Mouse (Mus musculus) heart, postnatal 0 days (tissue): ENCODE data around the gene Zfp46.

Experiments
- CTCF ChIP-seq: IDR thresholded peaks from 2 replicates; pipeline ENCODE4 v1.5.1; 2016; ENCODE audit warnings: antibody characterized with exemption, control low read depth, low read depth
- EP300 ChIP-seq: IDR thresholded peaks from 2 replicates; pipeline ENCODE4 v1.6.1; 2016; ENCODE audit warnings: antibody characterized with exemption, low read depth

- TF ChIP-seq CTCF (no peak), EP300 (no peak)
Measured at GRCm38 (mm10) chr4:136259916-136260315, 24.6 kb upstream of the Zfp46 start.
